Mouse (Mus musculus): Measurements from ENCODE around the gene Card6. TPM values are rescaled to one million over a fixed set of nuclear protein-coding genes. Genes with fewer than 3 reads are reported as not detected.
"Not testable (repeated sequence)": the region's sequence is repeated elsewhere in the genome, so short reads cannot be mapped to it uniquely, and the experiment has no call there.

Gene Card6
- polyA plus RNA-seq, 1 experiment from 2014 or later: 0.84 TPM

- H3K4me3 ChIP-seq: no peak overlapping the region
- no peaks in the 10 kb centered on the region for H3K9me3 ChIP-seq
- H3K4me1 ChIP-seq: peaks cover 14% of the 10 kb centered on the region
- no peaks in the 10 kb centered on the region for H3K27me3 ChIP-seq (ENCODE audit: poor library complexity, severe bottlenecking)
- DNase-seq (ENCODE audit: extremely low spot score, low spot score): no peak
- H3K36me3 ChIP-seq (replicated peaks): peaks cover 4% of the 10 kb centered on the region; the same call in 1 of the 2 replicates
- H3K27ac ChIP-seq: no peak overlapping the region
- 71% methylated on average over 5 of the region's 5 CpGs for WGBS
These were observed 33.7 kb upstream of the Card6 start for GRCm38 (mm10) chr15:5142047-5142446.

- no peak for DNase-seq (ENCODE audit: extremely low spot score, low spot score)
- Histone ChIP-seq H3K9me3 (no peaks in the 10 kb centered on the region), H3K4me1 (peaks cover 10% of the 10 kb centered on the region)
These were observed 32.0 kb upstream of the Card6 start for GRCm38 (mm10) chr15:5140357-5140756.

GRCm38 (mm10) chr15:5139863-5140262 lies 31.5 kb upstream of the Card6 start:
- Histone ChIP-seq H3K4me3 (no peak overlapping the region), H3K27ac (no peak overlapping the region), H3K4me1 (peaks cover 5% of the 10 kb centered on the region), H3K9me3 (no peaks in the 10 kb centered on the region), H3K36me3 (replicated peaks) (no peaks in the 10 kb centered on the region), H3K27me3 (ENCODE audit: poor library complexity, severe bottlenecking) (no peaks in the 10 kb centered on the region)
- no peak for DNase-seq (ENCODE audit: extremely low spot score, low spot score)
- 91% methylated on average over 7 of the region's 7 CpGs for WGBS

More at GRCm38 (mm10) chr15:5140357-5140756, 32.0 kb upstream of the Card6 start:
- H3K27me3 ChIP-seq (ENCODE audit: poor library complexity, severe bottlenecking): no peaks in the 10 kb centered on the region
- H3K36me3 ChIP-seq (replicated peaks): no peaks in the 10 kb centered on the region
- no peak overlapping the region for H3K27ac ChIP-seq
- H3K4me3 ChIP-seq: no peak overlapping the region

- Histone ChIP-seq H3K36me3 (replicated peaks) (no peaks in the 10 kb centered on the region), H3K9me3 (no peaks in the 10 kb centered on the region), H3K4me1 (peaks cover under 1% of the 10 kb centered on the region; the same call in 1 of the 2 replicates), H3K4me3 (no peak overlapping the region), H3K27me3 (ENCODE audit: poor library complexity, severe bottlenecking) (no peaks in the 10 kb centered on the region), H3K27ac (no peak overlapping the region)
- no peak for DNase-seq (ENCODE audit: extremely low spot score, low spot score)
- 83% methylated on average over 2 of the region's 2 CpGs for WGBS
These were observed 31.0 kb upstream of the Card6 start for GRCm38 (mm10) chr15:5139366-5139765.

GRCm38 (mm10) chr15:5138021-5138856 lies 29.9 kb upstream of the Card6 start:
- Histone ChIP-seq H3K4me3 (no peak overlapping the region), H3K27ac (no peak overlapping the region), H3K36me3 (replicated peaks) (no peaks in the 10 kb centered on the region), H3K27me3 (ENCODE audit: poor library complexity, severe bottlenecking) (no peaks in the 10 kb centered on the region), H3K4me1 (peaks cover 4% of the 10 kb centered on the region; the same call in 1 of the 2 replicates), H3K9me3 (no peaks in the 10 kb centered on the region)
- WGBS: 88% methylated on average over 9 of the region's 9 CpGs
- DNase-seq (ENCODE audit: extremely low spot score, low spot score): no peak

- WGBS: 88% methylated on average over 8 of the region's 8 CpGs
- no peaks in the 10 kb centered on the region for H3K36me3 ChIP-seq (replicated peaks)
- H3K4me3 ChIP-seq: no peak overlapping the region
- no peak overlapping the region for H3K27ac ChIP-seq
- peaks cover 5% of the 10 kb centered on the region; the same call in 1 of the 2 replicates for H3K4me1 ChIP-seq
- DNase-seq (ENCODE audit: extremely low spot score, low spot score): no peak
- H3K27me3 ChIP-seq (ENCODE audit: poor library complexity, severe bottlenecking): no peaks in the 10 kb centered on the region
- H3K9me3 ChIP-seq: no peaks in the 10 kb centered on the region
These were observed 26.7 kb upstream of the Card6 start for GRCm38 (mm10) chr15:5134945-5135483.

- DNase-seq (ENCODE audit: extremely low spot score, low spot score): no peak
- peaks cover 5% of the 10 kb centered on the region; the same call in 1 of the 2 replicates for H3K4me1 ChIP-seq
- 81% methylated on average over 3 of the region's 3 CpGs for WGBS
- no peaks in the 10 kb centered on the region for H3K9me3 ChIP-seq
- H3K27me3 ChIP-seq (ENCODE audit: poor library complexity, severe bottlenecking): no peaks in the 10 kb centered on the region
- H3K4me3 ChIP-seq: no peak overlapping the region
- no peak overlapping the region for H3K27ac ChIP-seq
- no peaks in the 10 kb centered on the region for H3K36me3 ChIP-seq (replicated peaks)
These were observed 25.8 kb upstream of the Card6 start for GRCm38 (mm10) chr15:5134179-5134578.

GRCm38 (mm10) chr15:5133301-5133700 lies 25.0 kb upstream of the Card6 start:
- H3K4me3 ChIP-seq: no peak overlapping the region
- 54% methylated on average over 3 of the region's 3 CpGs for WGBS
- H3K4me1 ChIP-seq: peaks cover 5% of the 10 kb centered on the region; the same call in 1 of the 2 replicates
- no peak for DNase-seq (ENCODE audit: extremely low spot score, low spot score)
- H3K27ac ChIP-seq: no peak overlapping the region
- H3K27me3 ChIP-seq (ENCODE audit: poor library complexity, severe bottlenecking): no peaks in the 10 kb centered on the region
- no peaks in the 10 kb centered on the region for H3K36me3 ChIP-seq (replicated peaks)
- no peaks in the 10 kb centered on the region for H3K9me3 ChIP-seq

- H3K4me3 ChIP-seq; DNase-seq (ENCODE audit: extremely low spot score, low spot score); H3K9me3 ChIP-seq; H3K36me3 ChIP-seq (replicated peaks); H3K4me1 ChIP-seq; H3K27me3 ChIP-seq (ENCODE audit: poor library complexity, severe bottlenecking); H3K27ac ChIP-seq: not testable (repeated sequence)
- 89% methylated on average over 14 of the region's 14 CpGs for WGBS
These were observed 22.7 kb upstream of the Card6 start for GRCm38 (mm10) chr15:5130887-5131668.

GRCm38 (mm10) chr15:5129111-5129805 lies 20.9 kb upstream of the Card6 start:
- Histone ChIP-seq H3K27me3 (ENCODE audit: poor library complexity, severe bottlenecking) (no peaks in the 10 kb centered on the region), H3K9me3 (no peaks in the 10 kb centered on the region), H3K27ac (no peak overlapping the region), H3K4me1 (peaks cover 5% of the 10 kb centered on the region; the same call in 1 of the 2 replicates), H3K36me3 (replicated peaks) (peaks cover 12% of the 10 kb centered on the region), H3K4me3 (no peak overlapping the region)
- no peak for DNase-seq (ENCODE audit: extremely low spot score, low spot score)
- WGBS: 90% methylated on average over 12 of the region's 12 CpGs

GRCm38 (mm10) chr15:5128176-5128940 lies 20.0 kb upstream of the Card6 start:
- 85% methylated on average over 5 of the region's 5 CpGs for WGBS
- Histone ChIP-seq H3K27ac (no peak overlapping the region), H3K4me3 (no peak overlapping the region), H3K36me3 (replicated peaks) (peaks cover 18% of the 10 kb centered on the region), H3K9me3 (no peaks in the 10 kb centered on the region), H3K4me1 (peaks cover 3% of the 10 kb centered on the region; the same call in 1 of the 2 replicates), H3K27me3 (ENCODE audit: poor library complexity, severe bottlenecking) (no peaks in the 10 kb centered on the region)
- no peak for DNase-seq (ENCODE audit: extremely low spot score, low spot score)

- Histone ChIP-seq H3K36me3 (replicated peaks) (peaks cover 26% of the 10 kb centered on the region), H3K27ac (no peak overlapping the region), H3K9me3 (no peaks in the 10 kb centered on the region), H3K27me3 (ENCODE audit: poor library complexity, severe bottlenecking) (no peaks in the 10 kb centered on the region), H3K4me1 (no peaks in the 10 kb centered on the region), H3K4me3 (no peak overlapping the region)
- no peak for DNase-seq (ENCODE audit: extremely low spot score, low spot score)
- WGBS: 88% methylated on average over 2 of the region's 2 CpGs
These were observed 19.1 kb upstream of the Card6 start for GRCm38 (mm10) chr15:5127487-5127886.
